Mouse (Mus musculus) liver, embryonic 11.5 days (tissue): Measurements from ENCODE around the gene Fam25c. TPM values are rescaled to one million over a fixed set of nuclear protein-coding genes. Genes with fewer than 3 reads are reported as not detected.

Experiments used
- ATAC-seq: fragments of 200-750 bp; cut with Nextera tagmentation; replicated peaks from 2 replicates; pipeline ENCODE4 v1.8.0; 2017; ENCODE audit warnings: moderate number of reproducible peaks, mild to moderate bottlenecking, moderate TSS enrichment, moderate library complexity; ENCODE audit not compliant: low FRiP score
- DNase-seq: peaks from one replicate; pipeline ENCODE4 v3.0.0-alpha.2; 2017; ENCODE audit warnings: low spot score
- H3K27ac ChIP-seq: fragments of 300-500 bp; sonication (generic); 2 replicates; pipeline ENCODE4 v1.5.1; 2014; ENCODE audit warnings: mild to moderate bottlenecking, low read depth, low read length, control low read depth
- H3K27me3 ChIP-seq: fragments of 300-500 bp; sonication (generic); replicated peaks from 2 replicates; pipeline ENCODE4 v1.6.1; 2014; ENCODE audit warnings: low read length, mixed read lengths; ENCODE audit not compliant: control insufficient read depth, insufficient read depth
- H3K36me3 ChIP-seq: fragments of 300-500 bp; sonication (generic); 2 replicates; pipeline ENCODE4 v1.6.1; 2014; ENCODE audit warnings: mild to moderate bottlenecking, low read length, moderate library complexity, mixed read lengths; ENCODE audit not compliant: control insufficient read depth, insufficient read depth
- H3K4me1 ChIP-seq: fragments of 300-500 bp; sonication (generic); replicated peaks from 2 replicates; pipeline ENCODE4 v1.6.1; 2014; ENCODE audit warnings: low read length, mixed read lengths; ENCODE audit not compliant: control insufficient read depth, insufficient read depth
- H3K4me2 ChIP-seq: fragments of 300-500 bp; sonication (generic); 2 replicates; pipeline ENCODE4 v1.6.1; 2014; ENCODE audit warnings: mild to moderate bottlenecking, control low read depth, moderate library complexity
- H3K4me3 ChIP-seq: fragments of 300-500 bp; sonication (generic); 2 replicates; pipeline ENCODE4 v1.5.1; 2014; ENCODE audit warnings: low read depth, low read length, control low read depth
- H3K9ac ChIP-seq: fragments of 300-500 bp; sonication (generic); 2 replicates; pipeline ENCODE4 v1.6.1; 2014; ENCODE audit warnings: low read depth, low read length, control low read depth
- H3K9me3 ChIP-seq: fragments of 300-500 bp; sonication (generic); 2 replicates; pipeline ENCODE4 v1.6.1; 2016; ENCODE audit warnings: low read length, inconsistent platforms, mixed read lengths; ENCODE audit not compliant: control insufficient read depth
- WGBS: fragments of 180-500 bp; shearing (Covaris S2); extraction: QIAGEN DNeasy Blood & Tissue Kit; methylation state at CpG from one replicate; pipeline ENCODE4 v1.1.7; 2014; 5-methylcytosine and 5-hydroxymethylcytosine counted together
- polyA plus RNA-seq: library from polyadenylated mRNA; unstranded; fragments of >200 nt; fragmentation: Nextera tagmentation; extraction: Ambion mirVana; gene quantifications from 2 replicates; pipeline ENCODE4 v1.2.1, GENCODE M21; 2014

The Fam25c gene
- polyA plus RNA-seq = 0.66 TPM in 1 of 2 replicates, not detected in the other

DNA sequence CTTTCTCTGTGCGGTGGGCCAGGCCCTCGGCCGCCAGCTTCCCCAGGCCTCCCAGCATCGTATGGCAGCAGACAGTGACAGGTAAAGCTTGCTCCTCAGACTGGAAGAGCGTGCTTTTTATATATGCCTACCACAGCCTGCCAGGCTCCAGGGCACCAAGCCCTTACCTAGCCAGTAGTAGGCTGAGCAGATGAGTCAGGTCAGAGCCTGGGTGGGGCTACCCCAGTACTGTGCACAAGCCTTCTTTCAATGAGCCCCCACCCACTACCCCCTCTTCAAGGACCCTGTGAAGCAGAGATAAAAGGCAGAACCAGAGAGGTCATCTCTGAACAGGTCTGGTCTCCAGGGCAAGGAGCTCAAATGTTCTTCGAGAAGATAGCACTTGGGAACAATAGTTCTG lies at the start of gene Fam25c:
TSS of gene Fam25c (minus strand) at position 133 of the 400 bp plus-strand sequence.
- WGBS = 56% methylated on average over 6 of the region's 6 CpGs

DNA sequence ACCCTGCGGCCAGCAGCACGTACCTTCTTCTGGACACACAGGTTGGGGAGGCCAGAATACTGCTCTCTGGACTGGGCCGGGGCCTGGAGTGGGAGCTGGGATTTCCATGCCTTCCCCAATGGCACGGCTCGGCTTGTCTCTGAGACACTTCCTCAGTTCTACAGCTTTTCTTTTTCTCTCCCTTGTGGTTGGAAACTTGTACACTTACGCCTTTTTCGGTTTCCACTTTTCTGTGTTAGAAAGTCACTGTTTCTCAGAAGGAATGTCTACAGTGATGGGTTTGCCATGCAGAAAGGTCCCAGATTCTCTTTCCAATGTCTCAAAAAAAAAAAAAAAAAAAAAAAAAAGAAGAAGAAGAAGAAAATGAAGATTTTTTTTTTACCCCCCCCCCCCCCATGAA lies 48.2 kb upstream of the Fam25c start:
- Histone ChIP-seq H3K4me2 (no peak overlapping the region), H3K36me3 (peaks cover 2% of the 10 kb centered on the region; the same call in 1 of the 2 replicates), H3K4me1 (no peaks in the 10 kb centered on the region), H3K27ac (no peak overlapping the region), H3K27me3 (no peaks in the 10 kb centered on the region), H3K9me3 (no peaks in the 10 kb centered on the region), H3K4me3 (no peak overlapping the region), H3K9ac (no peak overlapping the region)
- DNase-seq (no peak), ATAC-seq (no peak)
- WGBS = 92% methylated on average over 7 of the region's 7 CpGs

More for the DNA sequence above, at the start of gene Fam25c:
- Histone ChIP-seq H3K27me3 (no peaks in the 10 kb centered on the region), H3K4me1 (peaks cover 6% of the 10 kb centered on the region), H3K9ac (no peak within 1 kb of the TSS), H3K9me3 (no peaks in the 10 kb centered on the region), H3K36me3 (no peaks in the 10 kb centered on the region), H3K4me3 (no peak within 1 kb of the TSS), H3K27ac (no peak within 1 kb of the TSS), H3K4me2 (no peak within 1 kb of the TSS)
- ATAC-seq (peak; percentile 16; the same call in 1 of the 2 replicates), DNase-seq (no peak)

DNA sequence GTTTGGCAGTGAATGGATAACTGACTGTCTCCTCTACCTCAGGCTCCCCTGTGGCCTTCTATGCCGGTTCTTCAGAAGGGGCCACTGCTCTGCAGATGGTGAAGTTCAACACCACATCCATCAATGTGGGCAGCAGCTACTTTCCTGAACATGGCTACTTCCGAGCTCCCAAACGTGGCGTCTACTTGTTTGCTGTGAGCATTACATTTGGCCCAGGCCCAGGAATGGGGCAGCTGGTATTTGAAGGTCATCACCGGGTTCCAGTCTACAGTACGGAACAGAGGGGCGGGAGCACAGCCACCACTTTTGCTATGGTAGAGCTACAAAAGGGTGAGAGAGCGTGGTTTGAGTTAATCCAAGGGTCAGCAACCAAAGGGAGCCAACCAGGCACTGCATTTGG lies 47.6 kb upstream of the Fam25c start:
- WGBS = 81% methylated on average over 8 of the region's 8 CpGs
- ATAC-seq (no peak), DNase-seq (no peak)
- Histone ChIP-seq H3K27ac (no peak overlapping the region), H3K9ac (no peak overlapping the region), H3K4me2 (no peak overlapping the region), H3K27me3 (no peaks in the 10 kb centered on the region), H3K36me3 (peaks cover 2% of the 10 kb centered on the region; the same call in 1 of the 2 replicates), H3K4me1 (no peaks in the 10 kb centered on the region), H3K9me3 (no peaks in the 10 kb centered on the region), H3K4me3 (no peak overlapping the region)

DNA sequence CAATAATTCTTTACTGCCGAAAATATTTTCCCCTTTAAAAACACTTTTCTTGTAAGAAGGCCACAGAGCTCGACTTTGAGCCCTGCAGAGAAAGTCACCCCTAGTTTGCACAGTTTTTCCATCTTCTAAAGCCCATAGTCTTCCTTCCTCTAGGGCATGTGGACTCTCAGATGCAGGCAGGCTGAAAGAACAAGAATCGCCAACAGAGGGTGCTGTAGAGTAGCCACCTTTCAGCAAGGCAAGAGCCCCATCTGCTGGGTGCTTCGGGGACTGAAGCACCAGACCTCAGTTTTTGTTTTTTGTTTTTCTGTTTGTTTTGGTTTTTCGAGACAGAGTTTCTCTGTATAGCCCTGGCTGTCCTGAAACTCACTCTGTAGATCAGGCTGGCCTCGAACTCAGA lies 45.9 kb upstream of the Fam25c start:
- Histone ChIP-seq H3K9me3 (no peaks in the 10 kb centered on the region), H3K4me3 (no peak overlapping the region), H3K27ac (no peak overlapping the region), H3K4me2 (no peak overlapping the region), H3K36me3 (no peaks in the 10 kb centered on the region; the same call in 1 of the 2 replicates), H3K27me3 (no peaks in the 10 kb centered on the region), H3K4me1 (no peaks in the 10 kb centered on the region), H3K9ac (no peak overlapping the region)
- 36% methylated on average over 6 of the region's 6 CpGs for WGBS
- ATAC-seq (0 out of 2 replicates have a peak, but pooled peaks have one; percentile 29), DNase-seq (peak; percentile 46)

DNA sequence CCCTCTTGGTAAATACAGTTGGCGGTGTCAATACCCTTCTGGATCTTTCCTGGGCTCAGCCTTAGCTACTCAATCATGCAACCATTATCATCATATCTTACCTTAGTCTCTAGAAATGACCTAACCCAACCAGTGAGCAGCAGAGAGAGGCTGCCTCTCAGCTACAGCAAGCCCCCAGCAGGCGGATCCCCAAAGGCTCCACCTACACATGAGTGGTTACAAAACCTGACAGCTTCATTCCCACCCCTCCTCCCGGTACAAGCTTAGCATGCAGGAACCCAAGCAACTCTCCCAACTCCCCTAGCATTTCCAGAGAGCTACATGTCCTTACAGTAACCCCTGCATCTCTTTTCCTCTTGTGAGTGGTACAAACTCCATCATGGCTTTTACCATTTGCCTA lies 44.8 kb upstream of the Fam25c start:
- DNase-seq (no peak), ATAC-seq (no peak)
- Histone ChIP-seq H3K9ac (no peak overlapping the region), H3K36me3 (no peaks in the 10 kb centered on the region; the same call in 1 of the 2 replicates), H3K9me3 (no peaks in the 10 kb centered on the region), H3K27ac (no peak overlapping the region), H3K4me2 (no peak overlapping the region), H3K4me1 (no peaks in the 10 kb centered on the region), H3K4me3 (no peak overlapping the region), H3K27me3 (no peaks in the 10 kb centered on the region)
- 86% methylated on average over 3 of the region's 3 CpGs for WGBS

DNA sequence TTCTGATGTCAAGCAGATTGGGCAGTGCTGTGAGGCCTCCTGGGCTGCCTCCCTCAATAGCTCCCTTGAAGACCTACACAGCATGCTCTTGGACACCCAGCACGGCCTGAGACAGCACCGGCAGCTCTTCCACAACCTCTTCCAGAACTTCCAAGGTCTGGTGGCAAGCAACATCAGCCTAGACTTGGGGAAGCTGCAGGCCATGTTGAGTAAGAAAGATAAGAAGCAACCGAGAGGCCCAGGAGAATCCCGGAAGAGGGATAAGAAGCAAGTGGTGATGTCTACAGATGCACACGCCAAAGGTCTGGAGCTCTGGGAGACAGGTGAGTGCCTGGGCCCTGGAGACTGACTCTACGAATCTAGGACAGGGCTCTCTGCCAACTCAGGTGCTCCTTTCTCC lies 44.1 kb upstream of the Fam25c start:
- no peak overlapping the region for H3K27ac ChIP-seq
- 88% methylated on average over 6 of the region's 6 CpGs for WGBS
- H3K9ac ChIP-seq = no peak overlapping the region
- no peak for DNase-seq
- no peaks in the 10 kb centered on the region for H3K4me1 ChIP-seq
- no peak for ATAC-seq
- no peaks in the 10 kb centered on the region; the same call in 1 of the 2 replicates for H3K36me3 ChIP-seq
- no peak overlapping the region for H3K4me3 ChIP-seq
- H3K9me3 ChIP-seq = no peaks in the 10 kb centered on the region
- H3K27me3 ChIP-seq = no peaks in the 10 kb centered on the region
- no peak overlapping the region for H3K4me2 ChIP-seq

DNA sequence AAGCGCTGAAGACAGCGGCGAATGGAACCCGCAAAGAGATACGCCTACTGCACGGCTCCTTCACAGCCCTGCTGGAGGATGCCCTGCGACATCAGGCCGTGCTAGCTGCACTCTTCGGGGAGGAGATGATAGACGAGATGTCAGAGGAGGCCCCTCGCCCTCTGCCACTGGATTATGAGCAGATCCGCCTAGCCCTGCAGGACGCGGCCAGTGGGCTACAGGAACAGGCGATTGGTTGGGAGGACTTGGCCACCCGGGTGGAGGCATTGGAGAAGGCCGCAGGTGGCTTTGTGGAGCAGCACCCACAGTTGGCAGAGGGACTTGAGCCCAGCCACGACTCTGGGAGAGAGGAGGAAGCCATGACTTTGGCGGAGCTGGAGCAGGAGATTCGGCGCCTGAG lies 43.7 kb upstream of the Fam25c start:
- WGBS = 87% methylated on average over 21 of the region's 21 CpGs
- Histone ChIP-seq H3K4me2 (no peak overlapping the region), H3K9me3 (no peaks in the 10 kb centered on the region), H3K27ac (no peak overlapping the region), H3K4me3 (no peak overlapping the region), H3K4me1 (no peaks in the 10 kb centered on the region), H3K9ac (no peak overlapping the region), H3K36me3 (no peaks in the 10 kb centered on the region; the same call in 1 of the 2 replicates), H3K27me3 (no peaks in the 10 kb centered on the region)
- DNase-seq = no peak
- no peak for ATAC-seq

DNA sequence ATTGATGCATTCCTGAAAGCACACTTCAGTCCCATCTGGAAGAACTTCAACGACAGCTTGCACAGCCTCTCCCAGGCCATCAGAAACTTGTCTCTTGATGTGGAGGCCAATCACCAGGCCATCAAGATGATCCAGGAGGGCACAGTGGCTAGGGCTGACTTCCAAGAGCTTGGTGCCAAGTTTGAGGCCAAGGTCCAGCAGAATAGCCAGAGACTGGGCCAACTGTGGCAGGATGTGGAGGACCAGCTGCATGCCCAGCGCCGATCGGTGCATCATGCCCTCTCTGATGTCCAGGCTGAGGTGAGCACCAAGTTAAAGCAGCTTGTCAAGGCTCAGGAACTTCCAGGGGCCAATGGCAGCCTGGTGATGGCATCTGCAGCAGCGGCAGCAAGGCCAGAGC lies 42.6 kb upstream of the Fam25c start:
- 92% methylated on average over 5 of the region's 5 CpGs for WGBS
- H3K27me3 ChIP-seq = no peaks in the 10 kb centered on the region
- no peaks in the 10 kb centered on the region for H3K9me3 ChIP-seq
- H3K9ac ChIP-seq = no peak overlapping the region
- no peak overlapping the region for H3K4me2 ChIP-seq
- H3K4me1 ChIP-seq = no peaks in the 10 kb centered on the region
- no peaks in the 10 kb centered on the region; the same call in 1 of the 2 replicates for H3K36me3 ChIP-seq
- H3K27ac ChIP-seq = no peak overlapping the region
- no peak overlapping the region for H3K4me3 ChIP-seq
- DNase-seq = no peak
- no peak for ATAC-seq

DNA sequence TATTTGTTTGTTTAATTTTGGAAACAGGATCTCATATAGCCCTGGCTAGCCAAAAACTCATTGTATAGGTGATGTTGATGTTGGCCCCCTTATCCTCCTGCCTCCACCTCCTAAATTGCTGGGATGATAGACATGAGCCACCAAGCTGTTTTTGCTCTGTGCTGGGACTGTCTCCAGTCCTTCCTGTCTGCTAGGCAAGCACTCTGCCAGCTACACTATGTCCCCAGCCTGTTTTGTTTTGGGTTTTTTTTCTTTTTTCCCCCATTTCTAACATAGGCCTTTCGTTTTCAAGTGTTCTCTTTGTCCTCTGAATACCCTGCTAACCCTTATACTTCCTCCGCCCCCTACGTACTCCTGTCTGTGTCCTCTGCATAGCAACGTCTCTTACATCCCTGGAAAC lies 38.1 kb upstream of the Fam25c start:
- DNase-seq (no peak), ATAC-seq (no peak)
- Histone ChIP-seq H3K36me3 (no peaks in the 10 kb centered on the region; the same call in 1 of the 2 replicates), H3K9me3 (0 out of 2 replicates have a peak, but pooled peaks cover 2% of the 10 kb centered on the region), H3K9ac (no peak overlapping the region), H3K4me3 (no peak overlapping the region), H3K27me3 (no peaks in the 10 kb centered on the region), H3K4me2 (no peak overlapping the region), H3K4me1 (no peaks in the 10 kb centered on the region), H3K27ac (no peak overlapping the region)
- 78% methylated on average over 4 of the region's 4 CpGs for WGBS
